Mouse (Mus musculus) mammary gland, adult 2 months (tissue): ENCODE data around the gene Zdhhc22. TPM values are rescaled to one million over a fixed set of nuclear protein-coding genes. Genes with fewer than 3 reads are reported as not detected.

ENCODE experiments used
- polyA plus RNA-seq: library from polyadenylated mRNA; depleted of rRNA; stranded (reverse); fragments of >200 nt; gene quantifications from 2 replicates; pipeline ENCODE4 v1.2.3, GENCODE M21; 2012; ENCODE audit warnings: low replicate concordance; rRNA removed

Gene Zdhhc22
- polyA plus RNA-seq, result not detected in 2 replicates

DNA sequence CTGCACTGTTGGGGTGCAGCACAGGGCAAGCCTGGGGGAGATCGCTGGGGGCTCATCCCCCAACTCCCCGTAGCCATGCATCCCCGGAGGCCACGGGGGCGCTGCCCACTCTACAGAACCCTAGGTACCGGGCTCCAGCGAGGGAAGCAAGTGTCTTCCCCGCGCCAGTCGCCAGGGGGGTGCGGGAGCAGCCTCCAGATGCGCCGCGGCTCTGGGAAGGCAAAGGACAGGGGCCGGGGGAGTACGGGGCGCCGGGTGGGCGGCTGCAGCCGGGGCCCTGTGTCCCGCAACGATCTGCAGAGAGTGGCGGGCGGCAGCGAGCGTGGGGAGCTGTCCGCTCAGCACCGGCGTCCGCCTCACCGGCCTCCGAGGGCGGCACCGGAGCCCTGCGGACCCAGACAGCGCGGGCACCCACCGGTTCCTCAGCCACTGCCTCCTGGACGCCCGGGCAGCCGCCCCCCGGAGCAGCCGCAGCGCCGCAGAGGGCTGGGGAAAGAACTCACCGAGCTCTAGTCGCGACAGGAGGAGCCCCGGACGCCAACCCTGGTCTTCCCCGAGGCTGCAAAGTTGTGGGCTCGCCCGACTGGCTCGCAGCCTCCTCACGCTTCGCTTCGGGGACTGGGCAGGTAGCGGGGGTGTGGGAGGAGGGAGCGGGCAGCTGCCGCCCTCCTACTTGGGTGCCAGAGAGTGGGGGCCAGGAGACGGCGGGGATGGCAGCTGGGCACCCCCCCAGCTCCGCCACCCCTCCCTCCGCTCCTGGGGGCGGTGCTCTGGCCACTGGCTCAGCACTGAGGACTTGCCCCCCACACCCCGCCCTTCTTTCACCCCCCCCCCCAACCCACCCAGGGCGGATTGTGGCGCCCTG lies at the start of gene Zdhhc22:
Zdhhc22 (minus strand) TSS at position 541 of the 865 bp plus-strand sequence.

DNA sequence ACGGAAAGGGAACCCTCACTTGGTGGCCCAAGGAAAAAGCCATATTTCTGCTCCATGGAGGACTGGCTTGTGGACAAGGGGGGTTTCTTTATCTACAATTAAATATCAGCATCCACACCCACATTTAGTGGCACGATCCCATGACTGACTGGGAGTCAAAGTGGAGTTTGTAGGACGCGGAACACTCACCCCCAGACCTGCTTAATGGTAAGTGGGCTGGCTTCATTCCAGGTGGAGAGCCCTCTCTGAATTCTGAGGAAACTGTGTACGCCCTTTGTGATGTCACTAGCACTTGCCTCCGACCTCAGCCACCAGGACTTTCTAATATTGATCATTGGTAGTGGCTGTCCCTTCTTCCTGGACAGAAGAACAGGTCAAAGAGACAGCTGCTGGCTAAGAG lies 30.8 kb upstream of the Zdhhc22 start, which contains the start of gene Tmem63c:
Tmem63c (plus strand) TSS at position 301 of the 400 bp plus-strand sequence.

DNA sequence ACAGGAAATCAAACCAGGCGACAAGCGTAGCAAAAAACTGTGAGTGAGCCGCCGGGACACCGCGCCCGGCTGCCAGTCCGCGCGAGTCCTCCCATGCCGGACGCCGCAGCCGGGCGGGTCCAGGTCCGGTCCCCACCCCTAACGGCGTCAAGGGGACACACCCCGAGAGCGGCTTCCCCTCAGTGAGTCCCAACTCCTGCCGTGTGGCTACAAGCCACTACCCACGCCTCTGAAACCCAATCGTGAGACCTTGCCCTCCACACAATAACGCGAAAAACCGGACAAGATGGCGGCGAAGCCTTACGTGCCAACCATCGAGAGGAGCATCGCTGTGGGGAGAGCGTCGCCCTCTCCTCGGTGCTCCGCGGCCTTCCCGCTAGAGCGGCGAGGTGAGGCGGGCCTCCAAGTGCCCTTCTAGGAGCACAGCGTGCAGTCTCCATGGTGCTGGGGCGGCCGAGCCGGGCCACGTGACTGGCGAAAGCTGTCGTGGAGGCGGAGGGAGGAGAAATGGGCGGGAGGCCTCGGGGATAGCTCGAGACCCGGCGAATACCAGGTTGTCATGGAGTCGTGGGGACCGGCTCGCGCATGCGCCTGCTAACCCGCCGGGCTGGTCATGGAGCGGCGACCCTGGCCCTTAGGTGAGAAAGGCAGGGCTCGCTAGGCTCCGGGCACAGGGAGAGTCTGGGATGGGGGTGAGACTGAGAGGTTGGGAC lies 43.2 kb downstream of the Zdhhc22 start, which contains the start of gene Cipc:
Cipc (plus strand) TSS at position 182 of the 713 bp plus-strand sequence.

Other genes with a start within 250 kb of the Zdhhc22 start
- 30.2 and 94.8 TPM in 2 replicates for gene Irf2bpl, start 105.6 kb downstream of the Zdhhc22 start, polyA plus RNA-seq
- gene Cipc, start 43.4 kb downstream of the Zdhhc22 start, polyA plus RNA-seq, result 30.2 and 36.1 TPM in 2 replicates
- gene Tmem63c, start 30.9 kb upstream of the Zdhhc22 start, polyA plus RNA-seq, result 0.04 and 0.14 TPM in 2 replicates
- gene Ngb, start 112.1 kb upstream of the Zdhhc22 start, polyA plus RNA-seq, result 0.45 and 0.52 TPM in 2 replicates
- gene Gstz1, start 156.7 kb upstream of the Zdhhc22 start, polyA plus RNA-seq, result 350 and 667 TPM in 2 replicates
- 11.8 and 20.6 TPM in 2 replicates for gene Pomt2, start 157.5 kb upstream of the Zdhhc22 start, polyA plus RNA-seq
- not detected in 2 replicates for gene Samd15, start 209.3 kb upstream of the Zdhhc22 start, polyA plus RNA-seq
- gene Tmed8, start 210.0 kb upstream of the Zdhhc22 start, polyA plus RNA-seq, result 5.1 and 8.2 TPM in 2 replicates
- 0.73 and 1.2 TPM in 2 replicates for gene Noxred1, start 248.3 kb upstream of the Zdhhc22 start, polyA plus RNA-seq